Mouse (Mus musculus) heart, adult 2 months (tissue): ENCODE measurements around the gene Twistnb.

Source experiments
- CTCF ChIP-seq: fragments of 200-600 bp; IDR thresholded peaks from 2 replicates; pipeline ENCODE4 v1.8.1; 2022; ENCODE audit warnings: antibody characterized with exemption, mild to moderate bottlenecking, moderate library complexity
- EP300 ChIP-seq: fragments of 200-500 bp; IDR thresholded peaks from 2 replicates; pipeline ENCODE4 v1.6.1; 2011; ENCODE audit warnings: low read depth, low read length, control low read depth; ENCODE audit not compliant: insufficient read depth
- POLR2A ChIP-seq: fragments of 200-500 bp; IDR thresholded peaks from 2 replicates; pipeline ENCODE4 v1.6.1; 2011; ENCODE audit warnings: mild to moderate bottlenecking, low read depth, low read length, control low read depth; ENCODE audit not compliant: insufficient read depth

GRCm38 (mm10) chr12:33427726-33428125 is 1.7 kb upstream of the Twistnb start:
- TF ChIP-seq CTCF = no peak
- TF ChIP-seq EP300 = no peak
- no peak for TF ChIP-seq POLR2A
